Mouse (Mus musculus) 3134 (cell line): Measurements from ENCODE around the gene Tbc1d2.
"Not testable (repeated sequence)": the region's sequence is repeated elsewhere in the genome, so short reads cannot be mapped to it uniquely, and the experiment has no call there.

Source experiments
- DNase-seq: peaks from one replicate; pipeline ENCODE4 v3.0.0-alpha.2; 2011; ENCODE audit warnings: low spot score; ENCODE audit not compliant: insufficient read length; ENCODE audit errors: extremely low read depth

The Tbc1d2 gene

DNA sequence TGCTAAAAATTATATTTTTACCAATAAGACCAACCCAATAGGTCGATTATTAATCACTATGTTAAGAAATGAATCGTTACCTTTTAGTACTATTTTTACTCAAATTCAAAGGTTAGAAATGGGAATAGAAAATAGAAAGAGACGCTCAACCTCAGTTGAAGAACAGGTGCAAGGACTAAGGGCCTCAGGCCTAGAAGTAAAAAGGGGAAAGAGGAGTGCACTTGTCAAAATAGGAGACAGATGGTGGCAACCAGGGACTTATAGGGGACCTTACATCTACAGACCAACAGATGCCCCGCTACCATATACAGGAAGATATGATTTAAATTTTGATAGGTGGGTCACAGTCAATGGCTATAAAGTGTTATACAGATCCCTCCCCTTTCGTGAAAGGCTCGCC lies 65.9 kb downstream of the Tbc1d2 start:
- not testable (repeated sequence) for DNase-seq

DNA sequence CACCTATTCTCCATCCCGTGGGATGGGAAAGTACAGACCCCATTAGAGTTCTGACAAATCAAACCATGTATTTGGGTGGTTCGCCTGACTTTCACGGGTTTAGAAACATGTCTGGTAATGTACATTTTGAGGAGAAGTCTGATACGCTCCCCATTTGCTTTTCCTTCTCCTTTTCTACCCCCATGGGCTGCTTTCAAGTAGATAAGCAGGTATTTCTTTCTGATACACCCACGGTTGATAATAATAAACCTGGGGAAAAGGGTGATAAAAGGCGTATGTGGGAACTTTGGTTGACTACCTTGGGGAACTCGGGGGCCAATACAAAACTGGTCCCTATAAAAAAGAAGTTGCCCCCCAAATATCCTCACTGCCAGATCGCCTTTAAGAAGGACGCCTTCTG lies 68.0 kb downstream of the Tbc1d2 start:
- not testable (repeated sequence) for DNase-seq

DNA sequence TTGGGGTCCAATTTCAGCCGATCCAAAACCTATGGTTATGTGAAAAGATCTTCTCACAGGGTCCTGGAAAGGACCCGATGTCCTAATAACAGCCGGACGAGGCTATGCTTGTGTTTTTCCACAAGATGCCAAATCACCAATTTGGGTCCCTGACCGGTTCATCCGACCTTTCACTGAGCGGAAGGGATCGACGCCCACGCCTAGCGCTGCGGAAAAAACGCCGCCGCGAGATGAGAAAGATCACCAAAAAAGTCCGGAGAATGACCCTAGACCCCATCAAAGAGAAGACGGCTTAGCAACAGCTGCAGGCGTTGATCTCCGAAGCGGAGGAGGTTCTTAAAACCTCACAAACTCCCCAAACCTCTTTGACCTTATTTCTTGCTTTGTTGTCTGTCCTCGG lies 68.4 kb downstream of the Tbc1d2 start:
- DNase-seq = not testable (repeated sequence)

- not testable (repeated sequence) for DNase-seq
Measured at GRCm38 (mm10) chr4:46580799-46581243, 69.2 kb downstream of the Tbc1d2 start.

DNA sequence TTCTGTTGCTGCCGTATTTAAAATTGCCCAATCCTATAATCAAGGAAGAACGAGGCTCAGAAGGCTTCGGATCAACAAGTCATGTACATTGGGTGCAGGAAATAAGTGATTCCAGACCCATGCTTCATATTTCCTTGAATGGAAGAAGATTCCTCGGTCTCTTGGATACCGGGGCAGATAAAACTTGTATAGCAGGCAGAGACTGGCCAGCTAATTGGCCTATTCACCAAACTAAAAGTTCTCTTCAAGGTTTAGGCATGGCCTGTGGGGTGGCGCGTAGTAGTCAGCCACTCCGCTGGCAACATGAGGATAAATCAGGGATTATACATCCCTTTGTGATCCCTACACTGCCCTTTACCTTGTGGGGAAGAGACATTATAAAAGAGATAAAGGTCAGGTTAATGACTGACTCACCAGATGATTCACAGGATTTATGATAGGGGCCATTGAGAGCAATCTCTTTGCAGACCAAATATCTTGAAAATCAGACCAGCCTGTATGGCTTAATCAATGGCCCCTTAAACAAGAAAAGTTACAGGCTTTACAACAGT lies 71.1 kb downstream of the Tbc1d2 start:
- not testable (repeated sequence) for DNase-seq

DNA sequence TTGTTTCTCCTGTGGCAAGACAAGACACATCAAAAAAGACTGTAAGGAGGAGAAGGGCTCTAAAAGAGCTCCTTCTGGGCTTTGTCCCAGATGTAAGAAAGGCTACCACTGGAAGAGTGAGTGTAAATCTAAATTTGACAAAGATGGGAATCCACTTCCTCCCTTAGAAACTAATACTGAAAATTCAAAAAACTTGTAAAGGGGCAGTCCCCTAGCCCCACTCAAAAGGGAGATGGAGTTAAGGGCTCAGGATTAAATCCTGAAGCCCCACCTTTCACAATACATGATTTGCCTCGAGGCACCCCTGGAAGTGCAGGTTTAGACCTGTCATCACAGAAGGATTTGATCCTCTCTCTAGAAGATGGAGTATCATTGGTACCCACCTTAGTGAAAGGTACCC lies 71.8 kb downstream of the Tbc1d2 start:
- no peak for DNase-seq

- not testable (repeated sequence) for DNase-seq
Measured at GRCm38 (mm10) chr4:46575509-46576284, 74.3 kb downstream of the Tbc1d2 start.

GRCm38 (mm10) chr4:46574841-46575240 lies 75.2 kb downstream of the Tbc1d2 start:
- peak; percentile 53 for DNase-seq

DNA sequence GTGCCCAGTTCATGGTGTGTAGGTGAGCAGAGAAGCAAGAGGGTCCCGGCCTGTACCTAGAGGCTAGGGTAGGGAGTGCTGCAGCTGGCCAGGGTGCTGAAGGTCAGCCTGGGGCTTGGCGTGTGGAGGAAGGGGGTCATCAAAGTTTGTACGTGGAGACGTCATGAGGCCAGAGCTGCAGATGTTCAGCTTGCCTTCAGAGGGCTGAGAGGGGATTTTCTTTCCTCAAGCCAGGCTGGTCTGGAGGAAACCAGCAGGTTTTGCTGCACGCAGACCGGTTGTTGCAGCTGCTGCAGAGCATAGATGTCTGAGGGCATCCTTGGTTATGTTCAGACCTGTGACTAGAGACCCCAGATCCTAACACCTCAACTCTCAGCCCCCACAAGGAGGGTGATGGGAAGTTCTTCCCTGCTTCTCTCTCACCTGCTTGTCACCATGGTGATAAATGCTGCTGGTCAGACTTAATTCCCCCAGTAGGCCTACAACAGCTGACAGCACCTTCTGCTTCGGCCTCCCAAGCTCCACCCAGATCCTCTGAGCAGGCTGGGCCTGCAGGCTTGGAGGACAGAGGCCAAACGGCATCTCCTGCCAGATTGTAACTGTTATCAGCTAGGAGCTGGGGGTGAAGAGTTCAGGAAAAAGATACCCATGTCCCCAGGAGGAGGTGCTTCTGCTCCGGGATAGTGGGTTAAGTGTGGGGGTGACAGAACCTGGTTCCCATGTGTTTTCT lies 75.8 kb downstream of the Tbc1d2 start:
- no peak for DNase-seq

DNA sequence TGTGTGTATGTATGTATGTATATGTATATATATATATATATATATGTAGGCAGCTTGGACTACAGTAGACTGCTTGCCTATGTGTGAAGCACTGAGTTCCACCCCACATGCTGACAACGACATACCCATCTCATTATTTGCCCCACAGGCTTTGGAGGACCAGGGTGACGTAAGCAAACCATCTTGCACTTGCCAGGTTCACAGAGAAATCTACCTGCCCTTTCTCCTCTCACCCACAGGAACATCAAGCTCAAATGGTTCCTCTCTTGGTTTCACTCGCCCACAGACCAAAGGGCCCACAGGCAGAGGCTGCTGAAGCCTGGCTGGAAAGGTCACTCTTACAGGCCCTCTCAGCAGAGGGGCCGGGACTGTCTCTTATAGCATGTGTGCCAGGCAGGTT lies 77.4 kb downstream of the Tbc1d2 start:
- DNase-seq = no peak

DNA sequence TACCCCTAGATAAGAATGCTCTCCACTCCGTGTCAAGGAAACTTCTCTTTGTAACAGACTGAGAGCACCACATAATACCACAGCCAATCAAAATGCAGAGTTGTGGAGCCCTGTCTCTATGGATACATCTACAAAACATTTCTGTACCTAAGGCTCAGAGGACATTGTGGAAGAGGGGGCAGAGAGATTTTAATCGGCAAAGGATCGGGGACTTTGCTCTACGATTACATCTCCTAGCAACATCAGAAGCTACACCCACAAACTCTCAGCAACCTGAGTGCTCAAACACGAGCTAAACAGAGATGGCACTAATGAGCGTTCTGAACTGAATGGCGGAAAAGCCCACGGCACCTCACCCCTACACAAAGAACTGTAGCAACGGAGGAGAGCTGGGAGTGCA lies 78.3 kb downstream of the Tbc1d2 start:
- DNase-seq = no peak

DNA sequence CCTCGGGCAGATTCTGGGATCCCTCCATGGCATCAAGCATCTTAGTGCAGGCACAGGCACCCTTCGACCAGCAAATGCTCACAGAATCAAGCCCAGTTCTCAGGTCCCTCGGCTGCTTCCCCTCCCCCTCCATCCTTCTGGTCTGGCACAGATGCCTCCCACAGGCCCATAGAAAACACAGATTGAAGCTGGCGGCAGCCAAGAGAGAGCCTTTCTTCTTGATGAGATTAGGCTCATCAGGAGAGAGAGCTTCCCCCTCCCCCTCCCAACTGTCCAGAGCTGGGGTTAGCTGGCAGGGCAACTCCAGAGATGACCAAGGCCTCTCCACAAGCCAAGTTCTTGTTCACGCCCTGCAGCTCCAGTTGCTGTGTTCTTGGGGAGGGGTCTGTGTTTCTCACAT lies 80.3 kb downstream of the Tbc1d2 start:
- no peak for DNase-seq

DNA sequence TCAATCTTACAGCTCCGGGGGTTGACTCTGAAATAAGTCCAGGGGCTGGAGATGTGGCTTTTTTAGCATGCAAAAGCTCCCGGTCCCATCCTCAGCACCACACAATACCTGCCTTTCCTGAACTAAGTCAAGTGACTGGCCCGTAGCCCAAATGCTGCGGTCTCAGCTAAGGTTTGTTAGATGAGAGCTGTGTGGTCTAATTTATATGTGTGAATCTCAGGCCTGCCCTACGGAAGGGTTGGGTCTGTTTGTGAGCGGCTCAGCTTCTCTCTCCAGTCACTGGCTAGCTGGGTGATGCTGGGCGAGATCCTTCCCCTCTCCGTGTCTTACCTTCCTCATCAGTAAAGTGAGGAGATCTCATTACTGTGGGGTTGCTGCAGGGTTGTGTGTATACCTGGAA lies 81.8 kb downstream of the Tbc1d2 start:
- no peak for DNase-seq

DNA sequence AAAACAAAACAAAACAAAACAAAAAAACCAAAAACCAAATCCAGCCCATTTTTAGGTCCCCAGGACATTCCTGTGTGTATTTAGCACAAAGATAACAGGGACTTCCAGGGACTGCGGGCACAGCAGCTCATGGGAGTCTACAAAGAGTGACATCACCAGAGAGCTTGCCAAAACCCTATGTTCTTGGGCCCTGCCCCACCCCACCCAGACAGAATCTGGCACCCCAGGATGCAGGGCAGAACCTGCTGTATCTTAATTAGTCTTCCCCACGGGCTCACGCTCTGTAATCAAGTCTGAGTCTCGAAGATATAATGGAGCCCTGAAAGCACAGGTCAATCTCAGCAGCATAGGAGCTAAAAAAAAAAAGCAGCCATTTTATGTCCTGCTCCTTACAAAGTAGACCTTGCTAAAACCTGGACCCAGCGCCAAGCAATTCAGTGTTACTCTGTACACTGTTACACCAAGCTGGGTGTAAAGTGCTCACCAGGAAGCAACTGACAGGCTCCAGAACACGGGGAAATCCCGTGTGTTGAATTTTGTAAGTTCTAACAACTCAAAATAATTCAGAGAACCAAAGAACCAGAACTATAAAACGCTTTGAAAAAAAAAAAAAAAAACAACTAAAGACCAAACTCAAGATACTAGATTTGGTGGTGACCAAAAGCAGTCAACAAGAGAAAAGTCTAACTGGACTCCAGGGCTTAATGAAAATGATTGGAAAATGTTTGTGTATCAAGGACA lies 82.9 kb downstream of the Tbc1d2 start:
- no peak for DNase-seq

- peak; percentile 35 for DNase-seq
Measured at GRCm38 (mm10) chr4:46565393-46565955, 84.5 kb downstream of the Tbc1d2 start.

- DNase-seq = no peak
Measured at GRCm38 (mm10) chr4:46564247-46564646, 85.8 kb downstream of the Tbc1d2 start.

DNA sequence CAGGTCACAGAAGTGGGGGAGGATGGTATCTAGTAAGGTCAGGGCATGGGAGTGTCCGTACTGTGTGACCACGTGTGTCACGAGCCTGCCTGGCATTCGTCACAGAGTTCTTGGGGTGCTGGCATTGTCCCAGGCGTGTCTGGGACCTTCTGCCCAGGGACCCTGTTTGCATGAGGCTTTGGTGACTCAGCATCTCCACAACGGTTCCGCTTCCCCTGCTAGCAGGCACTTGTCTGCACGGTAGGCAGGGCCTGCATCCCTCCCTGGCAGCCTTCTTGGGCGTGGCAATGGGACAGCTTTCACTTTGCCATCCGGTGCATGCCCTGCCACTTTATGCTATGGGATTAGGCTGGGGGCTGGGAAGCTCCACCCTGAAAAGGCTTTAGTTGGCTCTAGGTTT lies 86.2 kb downstream of the Tbc1d2 start:
- peak; percentile 84 for DNase-seq

- DNase-seq = no peak
Measured at GRCm38 (mm10) chr4:46562841-46563240, 87.2 kb downstream of the Tbc1d2 start.

DNA sequence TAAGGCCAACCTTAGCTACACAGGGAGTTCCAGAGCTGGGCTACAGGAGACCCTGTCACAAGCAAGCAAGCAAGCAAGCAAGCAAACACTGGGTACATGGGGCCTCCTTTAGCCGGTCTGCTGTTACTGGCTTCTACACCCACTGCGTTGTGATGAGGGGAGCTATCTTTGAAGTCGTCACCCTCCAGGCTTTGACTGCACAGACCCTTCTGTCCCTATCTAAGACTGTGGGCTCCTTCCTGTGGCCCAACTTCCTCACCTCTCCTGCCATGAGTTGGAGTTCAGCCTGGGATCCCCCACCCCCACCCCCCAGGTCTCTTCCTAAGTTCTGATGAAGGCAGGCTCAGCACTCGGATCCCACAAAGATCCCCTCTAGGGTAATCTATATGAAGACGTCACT lies 88.0 kb downstream of the Tbc1d2 start:
- no peak for DNase-seq

DNA sequence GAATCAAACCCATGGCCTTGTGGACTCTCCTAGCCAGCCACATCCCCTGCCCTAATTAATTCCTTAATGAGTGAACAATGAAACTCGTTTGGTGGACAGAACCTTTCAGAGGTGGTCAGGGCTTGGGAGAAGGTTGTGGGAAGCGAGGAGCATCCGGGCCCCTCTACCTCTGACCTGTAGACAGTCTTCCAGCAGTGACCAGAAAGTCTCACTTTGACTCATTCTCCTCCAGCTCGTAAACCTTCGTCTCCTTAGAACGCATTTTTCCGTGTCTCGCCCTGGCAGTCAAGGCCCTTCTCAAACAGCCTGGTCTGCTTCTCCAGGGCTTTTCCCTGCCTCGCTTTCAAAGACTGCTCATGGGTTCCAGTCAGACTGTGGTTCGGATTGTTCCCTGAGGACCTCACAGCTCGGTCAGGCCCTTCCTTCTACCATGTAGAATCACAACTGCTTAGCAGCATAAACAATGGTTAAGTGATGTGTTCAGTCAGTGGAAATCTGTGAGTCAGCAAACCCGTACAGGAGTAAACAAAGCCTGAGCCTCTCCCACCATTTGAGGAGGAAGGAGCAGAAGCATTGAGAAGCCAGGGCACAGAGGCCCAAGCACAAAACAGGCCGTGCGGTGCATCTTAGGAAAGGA lies 89.8 kb downstream of the Tbc1d2 start:
- peak; percentile 46 for DNase-seq
